Mouse (Mus musculus) hindbrain, embryonic 10.5 days (tissue): Measurements from ENCODE around the gene Wdfy2. TPM values are rescaled to one million over a fixed set of nuclear protein-coding genes. Genes with fewer than 3 reads are reported as not detected.
"Not testable (repeated sequence)": the region's sequence is repeated elsewhere in the genome, so short reads cannot be mapped to it uniquely, and the experiment has no call there.

Experiments
- DNase-seq: peaks from one replicate; pipeline ENCODE4 v3.0.0-alpha.2; 2017; ENCODE audit warnings: low spot score
- H3K27ac ChIP-seq: fragments of 300-500 bp; sonication (generic); 2 replicates; pipeline ENCODE4 v1.5.1; 2016; ENCODE audit warnings: mild to moderate bottlenecking, moderate library complexity
- H3K27me3 ChIP-seq: fragments of 300-500 bp; sonication (generic); 2 replicates; pipeline ENCODE4 v1.6.1; 2016; ENCODE audit warnings: mild to moderate bottlenecking; ENCODE audit not compliant: poor library complexity, insufficient read depth, severe bottlenecking
- H3K36me3 ChIP-seq: fragments of 300-500 bp; sonication (generic); 2 replicates; pipeline ENCODE4 v1.6.1; 2016; ENCODE audit warnings: mild to moderate bottlenecking, moderate library complexity
- H3K4me1 ChIP-seq: fragments of 300-500 bp; sonication (generic); replicated peaks from 2 replicates; pipeline ENCODE4 v1.6.1; 2016; ENCODE audit warnings: mild to moderate bottlenecking
- H3K4me3 ChIP-seq: fragments of 300-500 bp; sonication (generic); 2 replicates; pipeline ENCODE4 v1.5.1; 2016; ENCODE audit warnings: mild to moderate bottlenecking, moderate library complexity
- H3K9me3 ChIP-seq: fragments of 300-500 bp; sonication (generic); 2 replicates; pipeline ENCODE4 v1.6.1; 2016; ENCODE audit warnings: mild to moderate bottlenecking, moderate library complexity
- WGBS: fragments of 180-500 bp; shearing (Covaris S2); methylation state at CpG from one replicate; pipeline ENCODE4 v1.1.7; 2016; 5-methylcytosine and 5-hydroxymethylcytosine counted together
- polyA plus RNA-seq: library from polyadenylated mRNA; unstranded; fragments of >200 nt; fragmentation: Nextera tagmentation; extraction: Ambion mirVana; gene quantifications from 2 replicates; pipeline ENCODE4 v1.2.1, GENCODE M21; 2016

The Wdfy2 gene
- polyA plus RNA-seq, 1 experiment from 2014 or later, result 12.9 TPM

DNA sequence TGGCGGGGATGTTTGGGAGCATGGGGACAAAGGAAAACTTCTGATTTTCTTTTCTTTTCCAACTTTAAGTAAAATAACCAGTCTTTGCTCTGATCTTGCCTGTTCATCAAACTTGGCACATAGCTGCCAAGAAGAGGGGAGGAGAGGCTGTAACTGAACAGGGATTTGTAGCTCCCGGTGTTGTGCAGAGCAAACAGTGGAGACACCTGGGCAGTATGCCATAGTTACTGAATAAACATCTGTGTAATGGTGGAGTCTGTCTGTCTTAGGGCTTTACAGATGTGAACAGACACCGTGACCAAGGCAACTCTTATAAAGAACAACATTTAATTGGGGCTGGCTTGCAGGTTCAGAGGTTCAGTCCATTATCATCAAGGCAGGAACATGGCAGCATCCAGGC, 53.9 kb downstream of the Wdfy2 start:
- H3K27me3 ChIP-seq, result no peaks in the 10 kb centered on the region
- peaks cover 14% of the 10 kb centered on the region for H3K4me1 ChIP-seq
- 97% methylated on average over 3 of the region's 3 CpGs for WGBS
- H3K9me3 ChIP-seq, result no peaks in the 10 kb centered on the region
- no peak for DNase-seq
- H3K4me3 ChIP-seq, result no peak overlapping the region
- H3K27ac ChIP-seq, result no peak overlapping the region
- no peaks in the 10 kb centered on the region for H3K36me3 ChIP-seq

DNA sequence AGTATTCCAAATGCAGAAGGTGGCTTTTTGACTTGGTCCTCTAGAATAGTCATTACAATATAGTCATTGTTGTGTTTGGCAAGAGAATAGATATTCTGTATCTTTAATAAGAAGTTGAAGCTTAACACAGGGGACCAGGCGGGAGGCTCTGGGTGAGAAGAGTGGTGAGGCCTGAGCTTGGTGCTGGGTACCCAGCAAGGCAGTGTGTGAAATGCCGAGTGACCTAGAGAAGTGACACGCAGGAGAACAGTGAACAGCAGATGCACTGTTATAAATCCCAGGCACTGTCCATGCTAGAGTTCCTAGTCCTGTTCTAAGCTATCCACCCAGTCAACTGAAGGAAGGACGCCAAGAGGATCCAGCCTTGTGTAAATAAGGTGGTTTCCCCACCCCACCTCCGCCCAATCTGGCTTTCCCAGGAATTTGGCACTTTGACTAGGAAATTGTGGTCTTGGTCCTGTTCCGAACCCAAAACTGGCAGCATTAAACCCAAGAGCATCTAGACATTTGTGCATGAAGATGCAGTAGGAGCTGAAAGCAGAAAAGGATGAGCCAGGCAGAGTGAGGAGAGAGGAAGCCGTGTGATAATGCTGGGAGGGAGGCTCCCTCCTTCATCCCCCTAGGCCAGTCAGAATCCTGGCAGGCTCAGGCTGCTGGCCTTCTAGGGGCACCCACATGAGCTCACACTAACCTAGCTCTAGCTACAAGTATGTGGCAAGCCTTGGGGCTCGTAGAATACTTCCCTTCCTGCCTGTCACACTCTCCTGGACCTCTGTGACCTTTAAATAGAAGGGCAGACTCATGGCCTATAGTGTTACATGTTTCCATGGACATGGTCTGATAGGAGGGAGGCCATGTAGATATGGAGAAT, 55.5 kb downstream of the Wdfy2 start:
- peaks cover 14% of the 10 kb centered on the region for H3K4me1 ChIP-seq
- H3K4me3 ChIP-seq, result no peak overlapping the region
- H3K27ac ChIP-seq, result no peak overlapping the region
- no peak for DNase-seq
- H3K9me3 ChIP-seq, result no peaks in the 10 kb centered on the region
- 76% methylated on average over 8 of the region's 8 CpGs for WGBS
- H3K36me3 ChIP-seq, result no peaks in the 10 kb centered on the region
- no peaks in the 10 kb centered on the region for H3K27me3 ChIP-seq

DNA sequence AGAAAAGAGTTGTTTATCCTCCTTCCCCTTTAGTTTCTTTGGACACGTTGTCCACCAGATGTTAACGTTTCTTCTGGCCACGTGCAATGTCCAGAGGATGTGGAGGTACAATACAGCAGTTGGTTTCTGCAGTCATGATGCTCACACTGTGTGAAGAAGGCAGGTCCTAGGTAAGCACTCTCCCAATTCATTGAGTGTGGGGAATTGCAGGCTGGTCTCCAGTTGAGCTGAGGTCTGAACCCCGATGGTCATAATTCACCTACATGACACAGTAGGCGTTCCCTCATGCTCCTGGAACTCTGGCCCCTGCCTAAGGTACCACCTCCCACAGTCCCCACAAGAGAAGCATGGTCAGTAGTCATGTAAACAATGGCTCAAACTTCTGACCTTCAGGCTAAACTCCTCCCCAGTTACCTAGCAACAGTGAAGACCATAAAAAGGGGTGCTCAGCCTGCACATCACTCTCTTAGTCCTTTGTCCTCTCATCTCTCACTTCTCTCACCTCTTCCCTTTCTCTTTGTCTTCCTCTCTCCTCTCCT, 56.2 kb downstream of the Wdfy2 start:
- not testable (repeated sequence) for DNase-seq, H3K27ac ChIP-seq, H3K27me3 ChIP-seq, H3K36me3 ChIP-seq, H3K4me3 ChIP-seq, H3K9me3 ChIP-seq
- peaks cover 14% of the 10 kb centered on the region for H3K4me1 ChIP-seq
- 68% methylated on average over 5 of the region's 5 CpGs for WGBS

DNA sequence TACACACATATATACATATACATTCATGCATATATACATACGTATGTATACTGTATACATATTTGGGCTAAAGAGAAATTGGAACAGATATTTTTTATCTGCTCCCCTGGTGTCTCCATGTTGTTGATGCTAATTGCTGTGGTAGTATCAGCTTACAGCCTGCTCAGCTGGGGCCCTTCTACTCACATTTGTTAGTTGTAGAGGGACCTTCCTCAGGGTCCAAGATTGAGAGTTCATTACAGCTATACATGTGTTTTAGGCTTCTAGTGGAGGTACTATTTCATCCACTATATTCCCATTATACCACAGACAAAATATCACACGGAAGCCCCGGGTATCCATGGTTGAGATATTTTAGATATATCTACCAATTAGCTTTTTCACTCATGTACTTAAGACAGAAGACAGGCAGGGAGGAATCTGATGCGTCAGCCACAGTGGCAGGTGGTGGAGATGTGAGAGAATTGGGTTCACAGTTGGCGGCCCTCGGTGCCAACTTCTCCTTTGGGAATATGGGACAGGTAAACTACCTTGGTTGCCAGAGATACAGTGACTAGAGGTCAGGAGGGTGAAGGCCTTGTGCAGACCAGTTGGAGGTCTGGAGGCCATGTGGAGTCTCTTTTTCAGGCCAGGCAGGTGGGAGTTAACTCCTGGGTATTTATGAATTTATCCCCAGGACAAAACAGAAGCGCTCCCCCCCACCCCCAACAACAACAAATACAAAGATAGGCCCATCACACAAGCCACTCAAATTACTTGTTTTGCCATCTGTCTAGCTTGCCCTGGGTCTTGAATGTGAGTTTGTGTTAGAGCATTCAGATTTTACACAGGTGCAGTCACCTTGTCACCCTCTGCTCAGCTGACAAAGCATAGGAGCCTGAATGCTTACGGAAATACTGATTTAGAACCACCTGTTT, 57.7 kb downstream of the Wdfy2 start:
- Histone ChIP-seq H3K9me3 (no peaks in the 10 kb centered on the region), H3K27me3 (no peaks in the 10 kb centered on the region), H3K36me3 (no peaks in the 10 kb centered on the region), H3K4me1 (peaks cover 14% of the 10 kb centered on the region), H3K4me3 (no peak overlapping the region), H3K27ac (no peak overlapping the region)
- 88% methylated on average over 8 of the region's 8 CpGs for WGBS
- no peak for DNase-seq

DNA sequence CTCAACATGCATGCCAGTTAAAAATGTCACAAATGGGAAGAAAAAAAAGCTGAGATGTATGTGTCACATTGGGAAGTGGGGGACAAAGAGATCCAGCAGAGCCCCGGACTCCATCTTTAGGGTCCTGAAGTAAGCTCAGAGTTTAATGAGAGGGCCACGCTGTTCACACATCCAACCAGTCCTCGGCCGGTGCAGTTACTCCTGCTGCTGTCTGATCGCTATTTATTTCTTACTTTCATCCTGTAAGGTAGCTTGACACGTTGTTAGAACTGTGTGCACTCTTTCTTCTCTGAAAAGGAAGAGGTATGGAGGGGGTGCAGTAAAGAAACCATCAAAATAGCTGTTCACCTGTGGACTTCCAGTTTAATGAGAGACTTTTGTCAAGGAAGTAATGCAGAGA, 60.6 kb downstream of the Wdfy2 start:
- Histone ChIP-seq H3K36me3 (no peaks in the 10 kb centered on the region), H3K27me3 (no peaks in the 10 kb centered on the region), H3K4me1 (peaks cover 11% of the 10 kb centered on the region), H3K27ac (no peak overlapping the region), H3K4me3 (no peak overlapping the region), H3K9me3 (no peaks in the 10 kb centered on the region)
- DNase-seq, result no peak
- WGBS, result 90% methylated on average over 6 of the region's 6 CpGs

DNA sequence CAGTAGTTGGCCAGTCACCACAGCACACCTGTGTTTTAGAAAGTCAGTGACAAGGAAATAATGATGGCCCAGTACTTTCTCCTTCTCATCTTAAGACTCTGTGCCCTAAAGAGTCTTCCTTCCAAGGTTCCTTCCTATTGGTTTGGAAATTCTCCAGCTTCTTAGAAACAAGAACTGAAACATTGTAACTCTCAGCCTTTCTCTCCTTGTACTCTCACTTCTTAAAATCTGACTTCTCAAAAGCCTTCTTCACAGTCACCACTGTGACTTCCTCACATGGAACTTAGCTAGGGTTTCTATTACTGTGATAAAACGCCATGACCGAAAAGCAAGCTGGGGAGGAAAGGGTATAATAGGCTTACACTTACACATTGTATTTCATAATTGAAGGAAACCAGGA, 70.4 kb downstream of the Wdfy2 start:
- H3K4me1 ChIP-seq, result no peaks in the 10 kb centered on the region; the same call in 1 of the 2 replicates
- H3K9me3 ChIP-seq, result no peaks in the 10 kb centered on the region
- H3K27ac ChIP-seq, result no peak overlapping the region
- H3K36me3 ChIP-seq, result 0 out of 2 replicates have a peak, but pooled peaks cover 10% of the 10 kb centered on the region
- no peaks in the 10 kb centered on the region for H3K27me3 ChIP-seq
- WGBS, result 93% methylated on average over 2 of the region's 2 CpGs
- DNase-seq, result no peak
- no peak overlapping the region for H3K4me3 ChIP-seq

DNA sequence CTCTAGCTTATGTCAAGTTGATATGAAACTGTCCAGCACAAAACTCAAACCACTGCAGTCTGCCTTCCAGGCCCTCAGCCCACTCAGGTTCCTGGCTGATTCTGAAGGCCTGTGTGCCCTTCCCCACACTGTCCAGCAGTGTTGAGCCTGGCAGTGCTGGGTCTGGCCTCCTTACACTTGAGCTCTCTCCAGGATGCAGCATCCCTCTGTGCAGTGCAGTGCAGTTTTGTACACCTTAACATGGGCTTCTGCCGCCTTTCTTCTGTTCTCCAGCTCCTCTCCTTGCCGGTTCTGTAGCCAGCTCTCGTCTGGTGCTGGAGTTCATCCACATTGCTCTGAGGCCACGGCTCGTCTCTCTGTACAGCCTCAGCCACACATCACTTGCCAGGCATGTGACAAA, 71.1 kb downstream of the Wdfy2 start:
- H3K4me1 ChIP-seq, result no peaks in the 10 kb centered on the region; the same call in 1 of the 2 replicates
- no peak for DNase-seq
- H3K27ac ChIP-seq, result no peak overlapping the region
- H3K9me3 ChIP-seq, result no peaks in the 10 kb centered on the region
- no peak overlapping the region for H3K4me3 ChIP-seq
- WGBS, result 89% methylated on average over 5 of the region's 5 CpGs
- H3K27me3 ChIP-seq, result no peaks in the 10 kb centered on the region
- 0 out of 2 replicates have a peak, but pooled peaks cover 10% of the 10 kb centered on the region for H3K36me3 ChIP-seq

DNA sequence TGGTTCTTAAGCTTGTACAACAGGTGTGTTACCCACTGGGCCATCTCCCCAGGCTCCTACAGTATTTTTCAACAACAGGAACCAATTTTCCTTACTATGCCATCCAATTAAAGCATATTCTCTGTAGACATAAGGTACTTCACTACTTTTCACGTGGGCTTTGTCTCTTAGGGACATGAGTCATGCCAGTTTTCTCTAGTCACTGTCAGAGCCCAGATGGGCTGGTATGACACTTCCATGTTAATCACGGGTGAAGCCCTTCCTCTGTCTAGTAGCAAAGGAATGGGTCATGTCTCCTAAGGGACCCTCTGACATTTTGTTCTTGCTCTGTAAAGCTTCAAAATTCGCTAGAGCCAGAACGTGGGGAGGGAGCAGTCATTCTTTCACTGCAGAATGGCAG, 73.4 kb downstream of the Wdfy2 start:
- Histone ChIP-seq H3K27me3 (no peaks in the 10 kb centered on the region), H3K4me3 (no peak overlapping the region), H3K9me3 (no peaks in the 10 kb centered on the region), H3K36me3 (0 out of 2 replicates have a peak, but pooled peaks cover 10% of the 10 kb centered on the region), H3K27ac (no peak overlapping the region), H3K4me1 (no peaks in the 10 kb centered on the region; the same call in 1 of the 2 replicates)
- DNase-seq, result no peak
- 85% methylated on average over 4 of the region's 4 CpGs for WGBS

DNA sequence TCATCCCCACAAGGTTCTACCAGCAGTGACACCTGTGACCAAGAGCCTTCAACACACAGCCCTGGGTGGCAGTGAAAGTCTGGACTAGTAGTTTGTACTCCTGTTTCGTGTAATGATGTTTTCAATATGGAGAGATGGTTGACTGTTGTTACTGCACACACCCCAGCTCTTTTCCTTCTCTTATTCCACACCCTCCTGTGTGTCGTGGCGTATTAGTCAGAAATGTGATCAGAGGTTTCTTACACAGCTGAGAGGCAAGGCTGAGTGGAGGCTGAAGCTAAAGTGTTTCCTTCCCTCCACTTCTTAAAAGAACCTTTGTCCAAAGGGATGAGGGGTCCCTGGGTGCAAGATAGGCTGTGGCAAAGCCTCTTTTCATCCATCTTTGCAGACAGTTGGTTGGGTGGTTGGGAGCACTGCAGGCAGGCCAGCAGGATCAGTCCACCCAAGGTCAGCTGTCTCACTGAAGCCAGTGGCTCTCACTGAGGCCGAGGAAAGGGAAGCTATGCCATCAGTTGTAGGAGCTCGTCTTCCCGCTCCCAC, 77.7 kb downstream of the Wdfy2 start:
- Histone ChIP-seq H3K36me3 (0 out of 2 replicates have a peak, but pooled peaks cover 4% of the 10 kb centered on the region), H3K4me1 (no peaks in the 10 kb centered on the region; the same call in 1 of the 2 replicates), H3K4me3 (no peak overlapping the region), H3K27me3 (no peaks in the 10 kb centered on the region), H3K9me3 (no peaks in the 10 kb centered on the region), H3K27ac (no peak overlapping the region)
- no peak for DNase-seq
- 89% methylated on average over 6 of the region's 6 CpGs for WGBS

DNA sequence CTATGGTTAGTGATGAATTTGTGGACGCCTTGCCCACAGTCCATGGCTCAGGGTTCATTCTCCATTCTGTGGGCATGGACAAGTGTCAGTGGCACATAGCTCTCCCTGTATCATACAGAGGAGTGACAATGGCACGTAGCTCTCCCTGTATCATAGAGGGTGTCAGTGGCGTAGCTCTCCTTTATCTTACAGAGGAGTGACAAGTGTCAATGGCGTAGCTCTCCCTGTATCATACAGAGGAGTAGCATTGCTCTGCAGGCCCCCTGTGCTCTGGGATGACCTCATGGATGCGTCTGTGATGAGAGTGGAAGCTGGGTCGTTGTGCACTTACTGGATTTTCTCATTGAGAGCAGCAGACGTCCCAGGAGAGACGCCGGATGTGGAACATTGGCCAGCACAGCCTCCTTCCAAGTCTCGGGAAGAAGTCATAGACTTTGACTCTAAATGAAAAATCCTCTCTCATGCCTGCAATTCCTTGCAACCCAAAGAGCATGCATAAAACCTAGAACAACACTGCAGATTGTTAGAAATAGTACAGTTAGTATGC, 79.1 kb downstream of the Wdfy2 start:
- H3K36me3 ChIP-seq, result 0 out of 2 replicates have a peak, but pooled peaks cover 1% of the 10 kb centered on the region
- DNase-seq, result no peak
- WGBS, result 86% methylated on average over 10 of the region's 10 CpGs

DNA sequence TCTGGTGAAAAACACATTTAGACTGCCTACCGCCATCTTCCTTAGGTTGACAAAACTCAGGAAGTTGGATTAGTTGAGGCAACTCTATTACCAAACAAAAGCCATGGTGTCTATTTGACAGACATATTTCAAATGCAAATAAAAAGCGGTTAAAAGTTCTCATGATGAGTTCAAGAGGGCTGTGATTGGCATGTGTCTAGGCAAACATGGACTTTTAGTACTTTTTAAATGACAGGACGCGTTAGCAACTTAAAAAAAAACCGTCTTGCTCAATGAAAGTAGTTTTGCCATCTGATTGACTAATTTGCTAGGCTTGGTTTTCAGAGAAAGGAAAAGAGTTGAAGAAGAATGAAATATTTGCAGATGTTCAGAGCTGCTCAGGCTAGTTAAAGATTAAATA, 83.9 kb downstream of the Wdfy2 start:
- 91% methylated on average over 5 of the region's 5 CpGs for WGBS
- Histone ChIP-seq H3K27ac (no peak overlapping the region), H3K9me3 (no peaks in the 10 kb centered on the region), H3K36me3 (peaks cover 19% of the 10 kb centered on the region), H3K4me3 (no peak overlapping the region), H3K4me1 (no peaks in the 10 kb centered on the region), H3K27me3 (no peaks in the 10 kb centered on the region)
- DNase-seq, result no peak

More for the DNA sequence above, 79.1 kb downstream of the Wdfy2 start:
- Histone ChIP-seq H3K27ac (no peak overlapping the region), H3K27me3 (no peaks in the 10 kb centered on the region), H3K9me3 (no peaks in the 10 kb centered on the region), H3K4me1 (no peaks in the 10 kb centered on the region; the same call in 1 of the 2 replicates), H3K4me3 (no peak overlapping the region)

DNA sequence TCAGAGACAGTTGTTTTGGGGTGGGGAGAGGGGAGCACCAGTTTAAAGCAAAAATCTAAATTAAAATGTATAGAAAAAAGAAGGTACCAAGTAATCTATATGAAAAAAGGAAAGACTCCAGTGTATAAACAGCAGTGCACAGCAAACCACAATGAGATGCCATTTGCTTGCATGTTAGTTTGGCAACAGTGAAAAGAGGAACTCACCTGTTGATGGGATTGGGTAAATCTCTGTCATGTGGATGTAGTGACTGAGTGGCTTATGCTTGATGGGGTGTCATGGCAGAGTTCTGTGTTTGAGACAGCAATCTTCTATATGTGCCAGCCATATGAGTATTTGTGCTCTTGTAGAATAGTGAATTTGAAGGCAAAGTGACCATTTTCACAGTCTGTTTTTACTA, 85.2 kb downstream of the Wdfy2 start:
- Histone ChIP-seq H3K27me3 (no peaks in the 10 kb centered on the region), H3K9me3 (no peaks in the 10 kb centered on the region), H3K4me3 (no peak overlapping the region), H3K36me3 (peaks cover 22% of the 10 kb centered on the region), H3K4me1 (no peaks in the 10 kb centered on the region), H3K27ac (no peak overlapping the region)
- DNase-seq, result no peak
